Mouse (Mus musculus): Measurements from ENCODE around the gene Eif3j1. TPM values are rescaled to one million over a fixed set of nuclear protein-coding genes. Genes with fewer than 3 reads are reported as not detected.
"Not testable (repeated sequence)": the region's sequence is repeated elsewhere in the genome, so short reads cannot be mapped to it uniquely, and the experiment has no call there.

Gene Eif3j1
- total and polyA plus RNA-seq, 2 experiments from 2014 or later = 12.3 to 13.5 TPM

- no peak overlapping the region for H3K4me3 ChIP-seq (ENCODE audit: low read depth, low read length)
- H3K4me2 ChIP-seq (ENCODE audit: low read depth, low read length, poor library complexity, severe bottlenecking) = no peak overlapping the region
- H3K27me3 ChIP-seq (ENCODE audit: insufficient read depth, low read length) = no peaks in the 10 kb centered on the region
- no peak overlapping the region for H3K9ac ChIP-seq (replicated peaks; ENCODE audit: low read length, poor library complexity, severe bottlenecking)
- WGBS = 68% methylated on average over 4 of the region's 4 CpGs
- no peaks in the 10 kb centered on the region for H3K4me1 ChIP-seq (ENCODE audit: insufficient read depth, low read length)
- ATAC-seq (ENCODE audit: low FRiP score) = no peak
- H3K9me3 ChIP-seq (ENCODE audit: low read length) = no peaks in the 10 kb centered on the region
- TF ChIP-seq CTCF (IDR thresholded peaks at IDR 0.05) = no peak
- peak; percentile 70 for DNase-seq (ENCODE audit: low spot score)
- H3K27ac ChIP-seq (ENCODE audit: low read depth, low read length) = no peak overlapping the region
- peaks cover 57% of the 10 kb centered on the region for H3K36me3 ChIP-seq (ENCODE audit: insufficient read depth, low read length)
Measured at GRCm38 (mm10) chr2:122086446-122086845, 58.1 kb downstream of the Eif3j1 start.

GRCm38 (mm10) chr2:122093844-122094243 lies 65.5 kb downstream of the Eif3j1 start:
- Histone ChIP-seq H3K9ac (replicated peaks; ENCODE audit: low read length, poor library complexity, severe bottlenecking) (no peak overlapping the region), H3K4me3 (ENCODE audit: low read depth, low read length) (no peak overlapping the region), H3K36me3 (ENCODE audit: insufficient read depth, low read length) (peaks cover 53% of the 10 kb centered on the region), H3K4me1 (ENCODE audit: insufficient read depth, low read length) (no peaks in the 10 kb centered on the region), H3K27me3 (ENCODE audit: insufficient read depth, low read length) (no peaks in the 10 kb centered on the region), H3K4me2 (ENCODE audit: low read depth, low read length, poor library complexity, severe bottlenecking) (no peak overlapping the region), H3K9me3 (ENCODE audit: low read length) (no peaks in the 10 kb centered on the region), H3K27ac (ENCODE audit: low read depth, low read length) (no peak overlapping the region)
- no peak for TF ChIP-seq CTCF (IDR thresholded peaks at IDR 0.05)
- ATAC-seq (ENCODE audit: low FRiP score) (no peak), DNase-seq (ENCODE audit: low spot score) (no peak)
- whole genome bisulfite sequencing = 93% methylated on average over 4 of the region's 4 CpGs

- not testable (repeated sequence) for H3K27me3 ChIP-seq (ENCODE audit: insufficient read depth, low read length); H3K4me1 ChIP-seq (ENCODE audit: insufficient read depth, low read length); DNase-seq (ENCODE audit: low spot score); H3K4me2 ChIP-seq (ENCODE audit: low read depth, low read length, poor library complexity, severe bottlenecking); H3K9me3 ChIP-seq (ENCODE audit: low read length); H3K4me3 ChIP-seq (ENCODE audit: low read depth, low read length); H3K27ac ChIP-seq (ENCODE audit: low read depth, low read length); H3K9ac ChIP-seq (replicated peaks; ENCODE audit: low read length, poor library complexity, severe bottlenecking); ATAC-seq (ENCODE audit: low FRiP score)
- H3K36me3 ChIP-seq (ENCODE audit: insufficient read depth, low read length) = peaks cover 53% of the 10 kb centered on the region
- WGBS = 85% methylated on average over 5 of the region's 5 CpGs
Measured at GRCm38 (mm10) chr2:122097686-122098085, 69.3 kb downstream of the Eif3j1 start.

- Histone ChIP-seq H3K9me3 (ENCODE audit: low read length) (no peaks in the 10 kb centered on the region), H3K4me2 (ENCODE audit: low read depth, low read length, poor library complexity, severe bottlenecking) (no peak overlapping the region), H3K27ac (ENCODE audit: low read depth, low read length) (no peak overlapping the region), H3K4me3 (ENCODE audit: low read depth, low read length) (no peak overlapping the region), H3K9ac (replicated peaks; ENCODE audit: low read length, poor library complexity, severe bottlenecking) (no peak overlapping the region), H3K27me3 (ENCODE audit: insufficient read depth, low read length) (no peaks in the 10 kb centered on the region), H3K36me3 (ENCODE audit: insufficient read depth, low read length) (peaks cover 37% of the 10 kb centered on the region), H3K4me1 (ENCODE audit: insufficient read depth, low read length) (no peaks in the 10 kb centered on the region)
- peak; percentile 27; the same call in 1 of the 2 replicates for TF ChIP-seq CTCF (IDR thresholded peaks at IDR 0.05)
- ATAC-seq (ENCODE audit: low FRiP score) (no peak), DNase-seq (ENCODE audit: low spot score) (no peak)
Measured at GRCm38 (mm10) chr2:122102070-122102469, 73.7 kb downstream of the Eif3j1 start.

Small RNA genes lying within 50 kb of the gene (microRNA-seq; reads per million reads assigned to microRNA genes)
- gene Gm47314 (ENCODE audit: borderline number of aligned reads) = not detected

Other genes starting within 250 kb of the Eif3j1 start
- gene Frmd5, start 221.5 kb upstream of the Eif3j1 start, total RNA-seq (2014; rRNA removed) = 38.3 and 42.5 TPM in 2 replicates
- 12.3 and 14.6 TPM in 2 replicates for gene Frmd5, start 221.5 kb upstream of the Eif3j1 start, polyA plus RNA-seq (2015; fragmentation: Nextera tagmentation; extraction: Ambion mirVana)
- 118 and 127 TPM in 2 replicates for gene Casc4, start 161.6 kb upstream of the Eif3j1 start, total RNA-seq (2014; rRNA removed)
- gene Casc4, start 161.6 kb upstream of the Eif3j1 start, polyA plus RNA-seq (2015; fragmentation: Nextera tagmentation; extraction: Ambion mirVana) = 37.3 and 56.4 TPM in 2 replicates
- 33.3 and 54.8 TPM in 2 replicates for gene Ctdspl2, start 72.5 kb upstream of the Eif3j1 start, total RNA-seq (2014; rRNA removed)
- 23.3 and 31.3 TPM in 2 replicates for gene Ctdspl2, start 72.5 kb upstream of the Eif3j1 start, polyA plus RNA-seq (2015; fragmentation: Nextera tagmentation; extraction: Ambion mirVana)
- 0.28 TPM in 1 of 2 replicates, not detected in the other for gene Mageb3, start 72.5 kb upstream of the Eif3j1 start, total RNA-seq (2014; rRNA removed)
- gene Mageb3, start 72.5 kb upstream of the Eif3j1 start, polyA plus RNA-seq (2015; fragmentation: Nextera tagmentation; extraction: Ambion mirVana) = 0.22 and 0.30 TPM in 2 replicates
- 20.1 and 25.3 TPM in 2 replicates for gene Spg11, start 89.8 kb downstream of the Eif3j1 start, total RNA-seq (2014; rRNA removed)
- 4.0 and 4.9 TPM in 2 replicates for gene Spg11, start 89.8 kb downstream of the Eif3j1 start, polyA plus RNA-seq (2015; fragmentation: Nextera tagmentation; extraction: Ambion mirVana)
- 106 and 108 TPM in 2 replicates for gene B2m, start 119.1 kb downstream of the Eif3j1 start, total RNA-seq (2014; rRNA removed)
- 147 and 161 TPM in 2 replicates for gene B2m, start 119.1 kb downstream of the Eif3j1 start, polyA plus RNA-seq (2015; fragmentation: Nextera tagmentation; extraction: Ambion mirVana)
- gene Trim69, start 132.2 kb downstream of the Eif3j1 start, total RNA-seq (2014; rRNA removed) = not detected in 2 replicates
- gene Trim69, start 132.2 kb downstream of the Eif3j1 start, polyA plus RNA-seq (2015; fragmentation: Nextera tagmentation; extraction: Ambion mirVana) = not detected in 2 replicates
- gene Patl2, start 157.6 kb downstream of the Eif3j1 start, total RNA-seq (2014; rRNA removed) = 0.16 TPM in 1 of 2 replicates, not detected in the other
- 0.06 TPM in 1 of 2 replicates, not detected in the other for gene Patl2, start 157.6 kb downstream of the Eif3j1 start, polyA plus RNA-seq (2015; fragmentation: Nextera tagmentation; extraction: Ambion mirVana)
- gene Terb2, start 157.7 kb downstream of the Eif3j1 start, total RNA-seq (2014; rRNA removed) = not detected in 2 replicates
- gene Terb2, start 157.7 kb downstream of the Eif3j1 start, polyA plus RNA-seq (2015; fragmentation: Nextera tagmentation; extraction: Ambion mirVana) = not detected in 2 replicates
- gene Sord, start 206.2 kb downstream of the Eif3j1 start, total RNA-seq (2014; rRNA removed) = 32.5 and 33.8 TPM in 2 replicates
- 29.4 and 31.1 TPM in 2 replicates for gene Sord, start 206.2 kb downstream of the Eif3j1 start, polyA plus RNA-seq (2015; fragmentation: Nextera tagmentation; extraction: Ambion mirVana)